10 mouse cellular contexts compared by ENCODE assay signal in the genomic region with DNA sequence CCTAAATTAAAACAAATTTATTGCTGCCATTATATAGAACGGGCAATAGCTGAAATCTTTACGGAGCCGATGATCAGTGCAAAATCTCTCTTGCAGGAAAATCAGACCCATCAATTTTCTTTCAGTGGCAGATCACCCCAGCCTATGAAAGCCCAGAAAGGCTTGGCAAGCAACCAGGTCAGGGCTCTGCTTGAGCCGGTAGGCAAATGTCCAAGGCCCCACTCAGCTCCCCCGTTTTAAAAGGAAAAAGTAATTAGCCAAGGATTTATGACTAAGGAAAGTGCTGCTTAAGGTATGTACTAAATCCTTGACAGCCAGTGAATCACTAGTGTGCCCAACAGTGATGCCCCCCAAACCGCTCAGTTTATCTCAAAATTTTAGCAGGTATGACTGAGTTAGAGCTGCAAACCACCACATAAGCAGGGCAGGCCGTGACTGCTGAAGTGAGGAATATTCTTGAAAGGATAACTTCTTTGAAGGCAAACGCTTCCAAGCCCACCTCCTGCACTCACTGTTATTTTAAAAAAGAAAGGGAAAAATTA.
DNase-seq lines count a peak whose midpoint lies in the region; ATAC-seq and TF ChIP-seq lines count a peak whose summit lies in the region.
"Had no signal": no experiment of that assay in that cellular context is flagged by ENCODE, and none has a peak within 500 bp of the region (broad histone marks: within the 10 kb centered on the region; RNA-seq: fewer than 3 reads in every experiment).

No protein-coding gene starts in this region.

- intact Hi-C loops in gastrocnemius, postnatal 14 days (cut with DNase I; ENCODE audit: low total_unique reads) = no loop called here

- H3K27me3 ChIP-seq in midbrain, embryonic 14.5 days (ENCODE audit: control insufficient read depth, insufficient read depth, low read length) = no peaks in the 10 kb centered on the region
- no peaks in the 10 kb centered on the region for H3K27me3 ChIP-seq in midbrain, embryonic 10.5 days (ENCODE audit: low read depth, poor library complexity, severe bottlenecking)
- H3K27me3 ChIP-seq in kidney, adult 2 months (replicated peaks; ENCODE audit: control insufficient read depth, insufficient read depth, low read length) = no peaks in the 10 kb centered on the region
- no peaks in the 10 kb centered on the region for H3K27me3 ChIP-seq in intestine, embryonic 16.5 days (replicated peaks; ENCODE audit: control insufficient read depth, insufficient read depth, low read length)
- H3K27me3 ChIP-seq: limb, embryonic 13.5 days had no signal

- H3K36me3 ChIP-seq in midbrain, embryonic 14.5 days (ENCODE audit: control insufficient read depth, insufficient read depth, low read length) = no peaks in the 10 kb centered on the region
- H3K36me3 ChIP-seq in midbrain, embryonic 10.5 days = no peaks in the 10 kb centered on the region
- no peaks in the 10 kb centered on the region for H3K36me3 ChIP-seq in kidney, adult 2 months (ENCODE audit: control insufficient read depth, insufficient read depth, low read length)
- H3K36me3 ChIP-seq in intestine, embryonic 16.5 days (ENCODE audit: control insufficient read depth, insufficient read depth, low read length) = no peaks in the 10 kb centered on the region
- H3K36me3 ChIP-seq: limb, embryonic 13.5 days had no signal

- H3K9me3 ChIP-seq in midbrain, embryonic 14.5 days (ENCODE audit: control insufficient read depth, low read length) = no peaks in the 10 kb centered on the region
- H3K9me3 ChIP-seq in midbrain, embryonic 10.5 days (replicated peaks) = no peaks in the 10 kb centered on the region
- H3K9me3 ChIP-seq in intestine, embryonic 16.5 days (ENCODE audit: control insufficient read depth, low read length) = no peaks in the 10 kb centered on the region
- H3K9me3 ChIP-seq: limb, embryonic 13.5 days had no signal

- DNase-seq in cerebellum, postnatal 14 days = peak; percentile 78 to 79
- DNase-seq in cerebellum, adult 9-10 months = no peak
- peak; percentile 52 for DNase-seq in midbrain, embryonic 14.5 days
- no peak for DNase-seq in midbrain, embryonic 10.5 days (ENCODE audit: low spot score)
- peak; percentile 44 for DNase-seq in kidney, adult 2 months
- DNase-seq in ovary, postnatal 14 days (ENCODE audit: low spot score) = peak; percentile 28
- no peak for DNase-seq in gastrocnemius, postnatal 14 days

- TF ChIP-seq CTCF in kidney, adult 2 months (conservative IDR thresholded peaks at IDR 0.05; ENCODE audit: insufficient read depth, insufficient read length, low read depth, low read length) = no peak

- no peak; the same call in 1 of the 2 replicates for ATAC-seq in midbrain, embryonic 14.5 days (ENCODE audit: low FRiP score, low TSS enrichment)
- no peak for ATAC-seq in intestine, embryonic 16.5 days

- H3K4me1 ChIP-seq in midbrain, embryonic 14.5 days (ENCODE audit: control insufficient read depth, insufficient read depth, low read length) = peaks cover 8% of the 10 kb centered on the region
- no peaks in the 10 kb centered on the region for H3K4me1 ChIP-seq in midbrain, embryonic 10.5 days
- no peaks in the 10 kb centered on the region for H3K4me1 ChIP-seq in kidney, adult 2 months (ENCODE audit: control insufficient read depth, insufficient read depth, low read length)
- no peaks in the 10 kb centered on the region for H3K4me1 ChIP-seq in intestine, embryonic 16.5 days (ENCODE audit: control insufficient read depth, insufficient read depth, low read length)

- WGBS in midbrain, embryonic 14.5 days = 76% methylated on average over 8 of the region's 8 CpGs
- WGBS in midbrain, embryonic 10.5 days = 87% methylated on average over 8 of the region's 8 CpGs
- WGBS in kidney, adult 2 months = 24% methylated on average over 8 of the region's 8 CpGs
- WGBS in intestine, embryonic 16.5 days = 54% methylated on average over 8 of the region's 8 CpGs

- H3K4me3 ChIP-seq in midbrain, embryonic 14.5 days (replicated peaks; ENCODE audit: low read depth, low read length) = no peak overlapping the region
- H3K4me3 ChIP-seq in midbrain, embryonic 10.5 days = no peak overlapping the region
- no peak overlapping the region for H3K4me3 ChIP-seq in kidney, adult 2 months (ENCODE audit: insufficient read depth, low read depth, low read length)
- no peak overlapping the region for H3K4me3 ChIP-seq in intestine, embryonic 16.5 days (ENCODE audit: low read length)
- H3K4me3 ChIP-seq: limb, embryonic 13.5 days; myocyte had no signal

- H3K27ac ChIP-seq in midbrain, embryonic 14.5 days (replicated peaks; ENCODE audit: low read depth, low read length) = 0 out of 2 replicates have a peak overlapping the region, but pooled peaks have one; percentile 5
- H3K27ac ChIP-seq in midbrain, embryonic 10.5 days (replicated peaks) = no peak overlapping the region
- H3K27ac ChIP-seq in kidney, adult 2 months (ENCODE audit: insufficient read depth, low read depth, low read length) = no peak overlapping the region
- H3K27ac ChIP-seq in intestine, embryonic 16.5 days (ENCODE audit: low read length) = no peak overlapping the region
- H3K27ac ChIP-seq: limb, embryonic 13.5 days had no signal

- TF ChIP-seq POLR2A in kidney, adult 2 months (IDR thresholded peaks at IDR 0.05; ENCODE audit: low read depth, low read length) = no peak

- no peak overlapping the region for H3K9ac ChIP-seq in midbrain, embryonic 14.5 days (replicated peaks; ENCODE audit: low read length)
- H3K9ac ChIP-seq in intestine, embryonic 16.5 days (ENCODE audit: low read depth, low read length) = no peak overlapping the region
- H3K9ac ChIP-seq: limb, embryonic 13.5 days had no signal

- H3K4me2 ChIP-seq in midbrain, embryonic 14.5 days (ENCODE audit: low read length) = no peak overlapping the region
- no peak overlapping the region for H3K4me2 ChIP-seq in intestine, embryonic 16.5 days (ENCODE audit: low read depth, low read length)
- H3K4me2 ChIP-seq: limb, embryonic 13.5 days had no signal

Comparison
In these comparisons a context has a peak if more than half of its experiments do, and no peak if none do; other contexts are left out.
1. DNase-seq: peak in cerebellum, postnatal 14 days (2 of 2), midbrain, embryonic 14.5 days (single experiment), kidney, adult 2 months (single experiment) and ovary, postnatal 14 days (single experiment); none in cerebellum, adult 9-10 months (single experiment), midbrain, embryonic 10.5 days (single experiment) and gastrocnemius, postnatal 14 days (single experiment).